Mouse (Mus musculus) ovary, postnatal 14 days (tissue): Measurements from ENCODE around the gene Smarcad1.
"Not testable (repeated sequence)": the region's sequence is repeated elsewhere in the genome, so short reads cannot be mapped to it uniquely, and the experiment has no call there.

Experiments
- DNase-seq: peaks from one replicate; pipeline ENCODE4 v3.0.0; 2022; ENCODE audit warnings: low spot score

Smarcad1 gene

DNA sequence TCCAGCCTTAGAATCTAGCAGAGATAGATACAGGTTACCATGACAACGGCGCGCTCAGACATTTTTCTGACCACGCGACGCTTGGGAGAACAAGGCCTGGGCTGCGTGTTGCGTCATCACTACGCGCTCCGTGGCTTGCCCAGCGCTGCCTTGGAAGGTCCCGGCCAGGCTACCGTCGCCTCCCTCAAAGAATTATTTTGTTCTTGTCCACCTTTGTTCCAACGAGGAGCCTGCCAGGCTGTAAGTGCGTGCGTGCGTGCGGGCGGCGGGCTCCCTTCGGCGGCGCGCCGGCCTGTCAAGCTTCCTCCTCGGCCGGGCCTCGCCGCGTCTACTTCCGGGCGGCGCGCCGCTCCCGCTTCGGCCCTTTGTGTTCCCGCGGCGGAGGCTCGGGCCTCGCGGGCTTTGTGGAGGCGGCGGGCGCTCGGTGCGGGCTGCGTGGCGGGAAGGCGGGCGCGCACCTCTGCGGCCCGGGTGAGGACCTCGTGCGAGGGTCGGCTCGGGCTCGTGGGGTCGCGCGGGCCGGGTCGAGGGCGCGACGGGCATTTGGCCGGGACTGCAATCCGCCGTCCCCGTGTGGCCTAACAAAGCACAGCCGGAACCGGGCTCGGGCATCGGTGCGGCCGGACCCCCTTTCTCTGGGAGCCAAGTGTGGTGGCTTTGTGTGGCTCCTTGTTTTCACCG is at the start of gene Smarcad1:
Gene Smarcad1, plus strand, starts transcription at position 93 of the 681 bp plus-strand sequence.
- DNase-seq: peak; percentile 80

- DNase-seq: no peak
Measured at GRCm38 (mm10) chr6:64996824-64997421, 45.5 kb upstream of the Smarcad1 start.

GRCm38 (mm10) chr6:64997805-64998204 is 44.6 kb upstream of the Smarcad1 start:
- no peak for DNase-seq

DNA sequence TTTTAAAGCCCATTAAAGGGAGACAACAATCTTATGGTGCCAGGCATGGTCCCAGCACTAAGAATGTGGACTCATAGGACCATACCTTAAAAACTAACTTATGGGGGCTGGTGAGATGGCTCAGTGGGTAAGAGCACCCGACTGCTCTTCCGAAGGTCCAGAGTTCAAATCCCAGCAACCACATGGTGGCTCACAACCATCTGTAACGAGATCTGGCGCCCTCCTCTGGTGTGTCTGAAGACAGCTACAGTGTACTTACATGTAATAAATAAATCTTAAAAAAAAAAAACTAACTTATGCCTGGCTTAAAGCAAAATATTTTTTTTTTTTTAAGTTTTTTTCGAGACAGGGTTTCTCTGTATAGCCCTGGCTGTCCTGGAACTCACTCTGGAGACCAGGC is 41.6 kb upstream of the Smarcad1 start:
- not testable (repeated sequence) for DNase-seq

- DNase-seq: no peak
Measured at GRCm38 (mm10) chr6:65002196-65002595, 40.2 kb upstream of the Smarcad1 start.

- DNase-seq: no peak
Measured at GRCm38 (mm10) chr6:65008836-65009235, 33.5 kb upstream of the Smarcad1 start.

DNA sequence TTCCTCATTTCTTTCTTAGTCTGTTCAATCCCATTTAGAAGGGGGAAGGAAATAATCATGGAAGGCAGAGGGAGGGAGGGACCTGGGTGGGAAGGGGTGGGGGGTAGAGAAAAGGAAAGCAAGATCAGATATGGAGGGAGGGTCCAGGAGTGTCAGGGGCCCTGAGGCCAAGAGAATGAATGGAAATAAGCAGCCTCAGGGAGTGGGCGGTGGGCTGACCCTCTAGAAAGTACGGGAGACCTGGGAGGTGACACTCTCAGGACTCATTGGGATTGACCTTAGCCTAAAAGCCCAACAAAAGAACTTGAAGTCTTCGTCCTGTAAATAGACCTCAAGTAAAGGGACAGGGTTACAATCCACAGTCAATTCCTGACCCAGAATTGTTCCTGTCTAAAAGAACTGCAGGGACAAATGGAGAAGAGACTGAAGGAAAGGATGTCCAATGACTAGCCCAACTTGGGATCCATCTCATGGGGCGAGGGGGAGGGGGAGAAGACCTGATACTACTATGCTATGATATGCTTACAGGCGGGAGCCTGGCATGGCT is 30.9 kb upstream of the Smarcad1 start:
- DNase-seq: no peak

GRCm38 (mm10) chr6:65012142-65012541 is 30.2 kb upstream of the Smarcad1 start:
- no peak for DNase-seq

- DNase-seq: no peak
Measured at GRCm38 (mm10) chr6:65017566-65017965, 24.8 kb upstream of the Smarcad1 start.

- not testable (repeated sequence) for DNase-seq
Measured at GRCm38 (mm10) chr6:65018966-65019365, 23.4 kb upstream of the Smarcad1 start.

GRCm38 (mm10) chr6:65021883-65022282 is 20.5 kb upstream of the Smarcad1 start:
- no peak for DNase-seq

GRCm38 (mm10) chr6:65023053-65023452 is 19.3 kb upstream of the Smarcad1 start:
- no peak for DNase-seq

- DNase-seq: no peak
Measured at GRCm38 (mm10) chr6:65024668-65025067, 17.7 kb upstream of the Smarcad1 start.

GRCm38 (mm10) chr6:65025130-65025529 is 17.3 kb upstream of the Smarcad1 start:
- DNase-seq: no peak

DNA sequence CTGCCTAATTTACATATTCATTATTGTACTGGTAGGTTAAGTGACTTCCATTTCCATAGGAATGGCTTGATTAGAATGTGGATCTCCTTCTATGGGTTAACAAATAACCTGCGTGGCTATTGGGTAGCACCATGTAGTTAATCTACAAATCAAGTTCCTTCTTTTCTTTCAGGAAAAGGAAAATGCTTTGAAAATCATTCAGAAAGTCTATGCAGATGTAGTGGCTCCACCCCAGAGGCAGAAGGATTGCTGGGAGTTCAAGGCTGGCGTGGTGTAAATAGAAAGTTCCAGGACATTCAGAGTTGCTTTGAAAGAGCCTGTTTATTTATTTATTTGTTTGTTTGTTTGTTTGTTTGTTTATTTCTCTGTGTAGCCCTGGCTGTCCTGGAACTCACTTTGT is 7.7 kb upstream of the Smarcad1 start:
- no peak for DNase-seq

GRCm38 (mm10) chr6:65035469-65035868 is 6.9 kb upstream of the Smarcad1 start:
- DNase-seq: no peak

GRCm38 (mm10) chr6:65041932-65042331 is 451 bp upstream of the Smarcad1 start:
- no peak for DNase-seq

DNA sequence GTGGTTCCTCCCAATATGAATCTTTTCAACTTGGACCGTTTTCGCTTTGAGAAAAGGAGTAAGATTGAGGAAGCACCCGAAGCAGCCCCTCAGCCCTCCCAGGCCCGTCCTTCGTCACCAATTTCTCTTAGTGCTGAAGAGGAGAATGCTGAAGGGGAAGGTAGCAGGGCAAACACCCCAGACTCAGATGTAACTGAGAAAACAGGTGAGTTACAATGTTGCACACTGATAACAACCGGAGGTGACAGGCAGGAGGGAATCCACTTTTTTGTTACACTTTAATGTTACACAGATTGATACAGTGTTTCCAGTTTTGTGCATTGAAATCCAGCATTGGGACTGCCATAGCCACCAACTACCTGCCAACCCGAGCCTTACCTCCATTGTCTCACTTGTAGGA is 858 bp downstream of the Smarcad1 start:
- DNase-seq: no peak

GRCm38 (mm10) chr6:65049100-65049499 is 6.7 kb downstream of the Smarcad1 start:
- DNase-seq: no peak

- no peak for DNase-seq
Measured at GRCm38 (mm10) chr6:65056620-65057019, 14.2 kb downstream of the Smarcad1 start.

DNA sequence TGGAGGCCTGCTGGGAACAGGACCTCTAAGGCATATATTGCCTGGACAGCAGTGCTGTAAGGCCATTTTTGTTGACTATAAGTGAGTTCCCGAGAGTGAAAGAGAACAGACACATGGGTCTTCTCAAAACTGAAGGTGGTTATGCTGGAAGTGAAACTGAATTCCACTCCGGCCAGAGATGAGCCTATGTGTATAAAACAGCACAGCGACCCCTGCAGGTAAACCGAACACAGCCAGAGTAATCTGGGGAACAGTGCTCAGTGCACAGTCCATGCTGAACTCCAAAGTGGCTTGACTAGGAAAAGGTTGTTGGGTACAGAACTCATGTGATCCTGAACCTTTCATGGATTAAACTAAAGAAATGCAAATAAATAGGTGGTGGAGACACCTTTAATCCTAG is 14.8 kb downstream of the Smarcad1 start:
- not testable (repeated sequence) for DNase-seq

DNA sequence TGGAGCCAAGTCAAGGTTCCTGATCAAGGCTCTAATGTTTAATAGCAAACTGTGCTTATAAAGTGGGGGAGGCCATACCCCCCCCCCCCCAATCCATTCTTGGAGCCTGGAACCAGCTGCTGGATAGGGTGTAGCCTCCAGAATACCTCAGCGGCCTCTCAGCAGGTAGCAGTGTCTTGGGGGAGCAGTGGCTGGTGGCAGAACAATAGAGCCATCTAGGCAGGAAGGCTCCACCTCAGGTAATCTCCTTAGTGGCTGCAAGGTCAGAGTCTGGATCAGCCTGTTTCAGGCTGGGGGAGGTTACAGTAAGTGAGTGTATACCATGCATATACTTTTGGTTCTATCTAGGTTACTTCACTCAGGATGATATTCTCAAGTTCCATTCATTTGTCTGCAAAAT is 18.7 kb downstream of the Smarcad1 start:
- DNase-seq: no peak

DNA sequence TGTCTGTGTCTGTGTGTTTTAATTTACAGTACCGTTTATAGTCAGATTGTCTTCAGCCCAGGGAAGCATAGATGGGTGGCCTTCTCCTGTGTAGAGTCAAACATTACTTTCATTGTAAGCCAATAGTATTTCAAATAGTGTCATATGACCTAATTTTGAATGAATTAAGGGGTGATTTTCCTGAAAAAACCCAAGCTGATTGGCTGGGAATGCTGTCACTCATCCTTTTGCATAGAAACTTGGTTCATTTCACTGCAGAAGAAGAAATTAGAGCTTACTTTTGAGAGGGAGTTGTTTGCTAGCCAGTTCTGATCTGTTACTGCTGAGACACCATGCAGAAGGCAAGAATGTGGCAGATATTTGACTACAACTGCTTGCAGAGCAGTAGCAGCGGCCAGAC is 32.8 kb downstream of the Smarcad1 start:
- no peak for DNase-seq

GRCm38 (mm10) chr6:65079139-65079538 is 36.8 kb downstream of the Smarcad1 start:
- peak; percentile 4 for DNase-seq
